Mouse (Mus musculus) hindbrain, embryonic 16.5 days (tissue): ENCODE measurements around the gene Gimap8. TPM values are rescaled to one million over a fixed set of nuclear protein-coding genes. Genes with fewer than 3 reads are reported as not detected.
A peak's percentile ranks its signal among the peaks of the same experiment; 100 is the strongest.

ENCODE experiments used
- ATAC-seq: fragments of 200-750 bp; cut with Nextera tagmentation; 2 replicates; pipeline ENCODE4 v1.8.0; 2017; ENCODE audit warnings: moderate TSS enrichment, moderate library complexity
- H3K27ac ChIP-seq: fragments of 300-500 bp; sonication (generic); 2 replicates; pipeline ENCODE4 v1.5.1; 2014; ENCODE audit warnings: low read depth, mild to moderate bottlenecking, control low read depth, low read length, moderate library complexity
- H3K27me3 ChIP-seq: fragments of 300-500 bp; sonication (generic); replicated peaks from 2 replicates; pipeline ENCODE4 v1.6.1; 2014; ENCODE audit warnings: low read length; ENCODE audit not compliant: control insufficient read depth, insufficient read depth
- H3K36me3 ChIP-seq: fragments of 300-500 bp; sonication (generic); 2 replicates; pipeline ENCODE4 v1.6.1; 2014; ENCODE audit warnings: mild to moderate bottlenecking, low read length, moderate library complexity, mixed read lengths; ENCODE audit not compliant: control insufficient read depth, insufficient read depth
- H3K4me1 ChIP-seq: fragments of 300-500 bp; sonication (generic); 2 replicates; pipeline ENCODE4 v1.6.1; 2014; ENCODE audit warnings: low read depth, low read length; ENCODE audit not compliant: control insufficient read depth, insufficient read depth
- H3K4me2 ChIP-seq: fragments of 300-500 bp; sonication (generic); 2 replicates; pipeline ENCODE4 v1.6.1; 2014; ENCODE audit warnings: mild to moderate bottlenecking, low read length, control low read depth, moderate library complexity
- H3K4me3 ChIP-seq: fragments of 300-500 bp; sonication (generic); 2 replicates; pipeline ENCODE4 v1.5.1; 2014; ENCODE audit warnings: mild to moderate bottlenecking, low read length, control low read depth, moderate library complexity
- H3K9ac ChIP-seq: fragments of 300-500 bp; sonication (generic); 2 replicates; pipeline ENCODE4 v1.6.1; 2014; ENCODE audit warnings: low read depth, mild to moderate bottlenecking, control low read depth, low read length, moderate library complexity
- H3K9me3 ChIP-seq: fragments of 300-500 bp; sonication (generic); 2 replicates; pipeline ENCODE4 v1.6.1; 2014; ENCODE audit warnings: mild to moderate bottlenecking, low read length, moderate library complexity; ENCODE audit not compliant: control insufficient read depth
- WGBS: fragments of 180-500 bp; shearing (Covaris S2); extraction: QIAGEN DNeasy Blood & Tissue Kit; methylation state at CpG from one replicate; pipeline ENCODE4 v1.1.7; 2014; 5-methylcytosine and 5-hydroxymethylcytosine counted together
- polyA plus RNA-seq: library from polyadenylated mRNA; unstranded; fragments of >200 nt; fragmentation: Nextera tagmentation; extraction: Ambion mirVana; gene quantifications from 2 replicates; pipeline ENCODE4 v1.2.1, GENCODE M21; 2015

Gimap8 gene
- polyA plus RNA-seq: 0.59 and 0.71 TPM in 2 replicates

GRCm38 (mm10) chr6:48646995-48647394 is at the start of gene Gimap8:
TSS of gene Gimap8 (plus strand) at chr6:48647234.
- no peak within 1 kb of the TSS for H3K27ac ChIP-seq
- ATAC-seq: no peak
- 40% methylated on average over 3 of the region's 3 CpGs for WGBS

DNA sequence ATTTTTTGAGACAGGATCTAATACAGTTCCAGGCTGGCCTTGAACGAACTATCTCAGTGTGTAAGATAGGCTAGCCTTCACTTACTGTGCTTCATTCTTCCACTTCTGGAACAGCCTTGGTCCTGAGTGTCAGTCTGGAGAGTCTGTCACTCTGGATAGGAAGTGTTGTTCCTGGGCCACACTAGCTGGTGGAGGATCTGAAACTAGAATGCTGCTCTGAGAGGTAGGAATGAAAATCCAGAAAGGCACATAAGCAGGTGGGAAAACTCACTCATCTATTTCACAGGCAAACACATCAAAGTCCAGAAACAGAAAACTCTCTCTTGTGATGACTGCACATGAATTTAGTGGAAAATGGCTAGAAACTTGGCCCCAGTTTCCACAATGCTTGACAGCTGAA is 46.4 kb upstream of the Gimap8 start:
- H3K4me1 ChIP-seq: peaks cover 14% of the 10 kb centered on the region
- WGBS: 93% methylated on average over 1 of the region's 1 CpGs
- peaks cover 36% of the 10 kb centered on the region for H3K36me3 ChIP-seq
- no peak for ATAC-seq
- no peaks in the 10 kb centered on the region for H3K27me3 ChIP-seq
- no peak overlapping the region for H3K4me2 ChIP-seq
- no peak overlapping the region; the same call in 1 of the 2 replicates for H3K27ac ChIP-seq
- peaks cover 18% of the 10 kb centered on the region for H3K9me3 ChIP-seq
- no peak overlapping the region for H3K9ac ChIP-seq
- no peak overlapping the region for H3K4me3 ChIP-seq

More at GRCm38 (mm10) chr6:48646995-48647394, at the start of gene Gimap8:
- no peaks in the 10 kb centered on the region for H3K4me1 ChIP-seq
- no peak within 1 kb of the TSS for H3K4me2 ChIP-seq
- no peaks in the 10 kb centered on the region for H3K36me3 ChIP-seq
- no peaks in the 10 kb centered on the region for H3K27me3 ChIP-seq
- H3K9ac ChIP-seq: no peak within 1 kb of the TSS
- no peaks in the 10 kb centered on the region for H3K9me3 ChIP-seq
- H3K4me3 ChIP-seq: no peak within 1 kb of the TSS

DNA sequence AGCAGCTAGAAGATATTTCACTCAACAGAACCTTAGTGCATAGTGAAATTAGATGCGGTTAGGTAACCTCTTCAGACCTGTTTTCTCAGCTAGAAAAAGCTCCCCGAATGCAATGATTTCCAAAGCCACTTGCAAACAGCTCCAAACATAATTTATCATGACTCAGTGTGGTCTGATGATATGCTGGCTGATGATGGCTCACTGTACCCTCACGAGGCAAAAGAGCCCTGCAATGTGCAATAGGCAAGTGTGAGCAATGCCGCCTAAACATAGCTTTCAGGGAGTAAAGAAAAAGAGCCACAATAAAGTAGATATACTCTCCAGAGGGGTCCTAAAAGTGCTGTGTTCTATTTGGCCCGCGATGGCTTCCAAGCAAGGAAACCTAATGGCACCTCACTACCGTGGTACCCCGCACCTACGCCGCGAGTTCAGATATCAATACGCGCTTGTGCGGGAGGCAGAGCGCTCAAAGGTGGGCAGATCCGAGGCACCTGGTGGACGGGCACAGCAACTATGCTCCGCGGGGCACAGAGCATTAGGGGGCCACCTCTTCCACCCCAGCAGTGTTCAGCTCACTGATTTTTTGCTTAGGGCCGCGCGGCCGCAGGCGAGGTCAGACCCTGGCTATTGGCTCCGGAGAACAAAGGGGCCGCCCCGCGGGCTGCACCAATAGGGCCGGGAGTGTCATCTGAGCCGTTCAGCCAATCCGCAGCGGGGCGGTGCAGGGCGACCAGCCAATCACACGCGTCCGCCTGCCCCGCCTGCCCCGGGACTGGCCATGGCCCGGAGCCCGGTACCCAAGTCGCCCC is 45.6 kb upstream of the Gimap8 start, which contains the start of gene Zfp775:
Gene Zfp775, plus strand, starts transcription at position 793 of the 809 bp plus-strand sequence.
- peak within 1 kb of the TSS; percentile 93 for H3K27ac ChIP-seq
- H3K36me3 ChIP-seq: peaks cover 29% of the 10 kb centered on the region
- peaks cover 14% of the 10 kb centered on the region for H3K4me1 ChIP-seq
- no peaks in the 10 kb centered on the region for H3K27me3 ChIP-seq
- peak; percentile 99 for ATAC-seq
- peak within 1 kb of the TSS; percentile 97 for H3K9ac ChIP-seq
- H3K4me3 ChIP-seq: peak within 1 kb of the TSS; percentile 74
- WGBS: 3% methylated on average over 42 of the region's 42 CpGs
- H3K4me2 ChIP-seq: peak within 1 kb of the TSS; percentile 91
- H3K9me3 ChIP-seq: peaks cover 14% of the 10 kb centered on the region

- Histone ChIP-seq H3K27ac (peak overlapping the region; percentile 93), H3K9ac (peak overlapping the region; percentile 97), H3K4me2 (peak overlapping the region; percentile 91), H3K27me3 (no peaks in the 10 kb centered on the region), H3K4me1 (peaks cover 14% of the 10 kb centered on the region), H3K36me3 (peaks cover 22% of the 10 kb centered on the region), H3K9me3 (peaks cover 6% of the 10 kb centered on the region), H3K4me3 (peak overlapping the region; percentile 74)
- WGBS: under 1% methylated on average over 28 of the region's 28 CpGs
- ATAC-seq: peak; percentile 87
These were observed 44.8 kb upstream of the Gimap8 start for GRCm38 (mm10) chr6:48602080-48602741.

- H3K27ac ChIP-seq: no peak overlapping the region
- H3K9me3 ChIP-seq: no peaks in the 10 kb centered on the region
- no peak overlapping the region for H3K9ac ChIP-seq
- no peaks in the 10 kb centered on the region for H3K27me3 ChIP-seq
- H3K4me2 ChIP-seq: no peak overlapping the region
- no peak overlapping the region for H3K4me3 ChIP-seq
- ATAC-seq: no peak
- peaks cover 2% of the 10 kb centered on the region for H3K4me1 ChIP-seq
- WGBS: 69% methylated on average over 2 of the region's 2 CpGs
- H3K36me3 ChIP-seq: no peaks in the 10 kb centered on the region
These were observed 38.9 kb upstream of the Gimap8 start for GRCm38 (mm10) chr6:48608124-48608523.

DNA sequence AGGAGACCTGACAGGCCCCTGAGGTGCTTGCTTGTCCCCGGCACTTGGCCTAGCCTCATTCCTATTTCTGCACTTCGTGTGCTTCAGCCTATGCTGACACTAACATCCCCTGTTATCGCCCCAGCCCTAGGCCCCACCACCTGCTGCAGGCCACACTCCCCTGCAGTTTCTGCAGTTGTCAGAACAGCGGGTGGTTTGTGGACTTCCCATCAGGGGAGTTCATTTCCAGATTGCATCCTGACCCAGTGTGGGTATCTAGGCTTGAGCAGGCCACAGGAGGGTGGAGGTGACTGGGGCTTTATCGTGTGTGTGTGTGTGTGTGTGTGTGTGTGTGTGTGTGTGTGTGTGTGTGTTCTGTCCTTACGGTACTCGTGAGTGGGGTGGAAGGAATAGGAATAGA is 37.5 kb upstream of the Gimap8 start:
- H3K4me1 ChIP-seq: no peaks in the 10 kb centered on the region
- WGBS: 56% methylated on average over 7 of the region's 7 CpGs
- H3K9me3 ChIP-seq: no peaks in the 10 kb centered on the region
- H3K27ac ChIP-seq: no peak overlapping the region
- H3K4me3 ChIP-seq: no peak overlapping the region
- H3K36me3 ChIP-seq: peaks cover 8% of the 10 kb centered on the region
- ATAC-seq: no peak
- H3K9ac ChIP-seq: no peak overlapping the region
- H3K4me2 ChIP-seq: no peak overlapping the region
- H3K27me3 ChIP-seq: no peaks in the 10 kb centered on the region

GRCm38 (mm10) chr6:48610657-48611056 is 36.4 kb upstream of the Gimap8 start:
- H3K9me3 ChIP-seq: no peaks in the 10 kb centered on the region
- no peaks in the 10 kb centered on the region for H3K27me3 ChIP-seq
- 74% methylated on average over 3 of the region's 3 CpGs for WGBS
- H3K27ac ChIP-seq: no peak overlapping the region
- ATAC-seq: no peak
- no peak overlapping the region for H3K4me2 ChIP-seq
- H3K36me3 ChIP-seq: peaks cover 14% of the 10 kb centered on the region
- no peak overlapping the region for H3K4me3 ChIP-seq
- H3K9ac ChIP-seq: no peak overlapping the region
- no peaks in the 10 kb centered on the region for H3K4me1 ChIP-seq

GRCm38 (mm10) chr6:48613464-48613863 is 33.6 kb upstream of the Gimap8 start:
- Histone ChIP-seq H3K9me3 (no peaks in the 10 kb centered on the region), H3K36me3 (peaks cover 14% of the 10 kb centered on the region), H3K9ac (no peak overlapping the region), H3K4me3 (no peak overlapping the region), H3K4me1 (no peaks in the 10 kb centered on the region), H3K27me3 (no peaks in the 10 kb centered on the region), H3K4me2 (no peak overlapping the region), H3K27ac (no peak overlapping the region)
- ATAC-seq: no peak
- 87% methylated on average over 4 of the region's 4 CpGs for WGBS

DNA sequence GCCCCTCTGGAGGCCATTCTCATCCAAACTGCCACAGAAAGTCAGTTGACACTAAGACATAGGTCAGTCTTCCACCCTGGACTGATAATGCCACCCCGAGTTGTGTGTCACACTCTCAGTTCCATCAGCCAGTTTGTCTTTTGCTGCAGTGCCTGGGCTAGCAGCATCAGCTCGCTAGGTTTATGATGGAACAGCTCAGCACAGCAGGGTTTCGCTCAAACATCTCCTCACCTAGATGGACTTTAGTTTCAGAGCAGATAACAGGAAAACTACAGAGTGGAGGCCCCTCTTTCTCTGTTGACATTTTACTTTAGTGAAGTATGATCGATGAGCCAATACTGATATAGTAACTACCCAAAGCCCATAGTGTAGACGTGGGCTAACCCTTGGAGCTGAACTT is 32.3 kb upstream of the Gimap8 start:
- H3K4me1 ChIP-seq: no peaks in the 10 kb centered on the region
- peaks cover 19% of the 10 kb centered on the region for H3K36me3 ChIP-seq
- H3K4me3 ChIP-seq: no peak overlapping the region
- no peaks in the 10 kb centered on the region for H3K9me3 ChIP-seq
- ATAC-seq: no peak
- no peak overlapping the region for H3K27ac ChIP-seq
- H3K27me3 ChIP-seq: no peaks in the 10 kb centered on the region
- 93% methylated on average over 5 of the region's 5 CpGs for WGBS
- H3K9ac ChIP-seq: no peak overlapping the region
- no peak overlapping the region for H3K4me2 ChIP-seq
